Mouse (Mus musculus) intestine, postnatal 0 days (tissue): ENCODE data around the gene Cxcl15. TPM values are rescaled to one million over a fixed set of nuclear protein-coding genes. Genes with fewer than 3 reads are reported as not detected.
"Not testable (repeated sequence)": the region's sequence is repeated elsewhere in the genome, so short reads cannot be mapped to it uniquely, and the experiment has no call there.

Experiments
- ATAC-seq: fragments of 200-750 bp; cut with Nextera tagmentation; 2 replicates; pipeline ENCODE4 v1.8.0; 2017; ENCODE audit warnings: mild to moderate bottlenecking, moderate TSS enrichment, moderate library complexity
- H3K27ac ChIP-seq: fragments of 300-500 bp; sonication (generic); 2 replicates; pipeline ENCODE4 v1.5.1; 2014; ENCODE audit warnings: mild to moderate bottlenecking, low read depth, low read length, moderate library complexity
- H3K27me3 ChIP-seq: fragments of 300-500 bp; sonication (generic); replicated peaks from 2 replicates; pipeline ENCODE4 v1.6.1; 2014; ENCODE audit warnings: low read length, mixed read lengths; ENCODE audit not compliant: control insufficient read depth, insufficient read depth
- H3K36me3 ChIP-seq: fragments of 300-500 bp; sonication (generic); 2 replicates; pipeline ENCODE4 v1.6.1; 2014; ENCODE audit warnings: mild to moderate bottlenecking, moderate library complexity; ENCODE audit not compliant: control insufficient read depth, insufficient read depth
- H3K4me1 ChIP-seq: fragments of 300-500 bp; sonication (generic); replicated peaks from 2 replicates; pipeline ENCODE4 v1.6.1; 2014; ENCODE audit warnings: antibody characterized with exemption, low read length, mixed read lengths; ENCODE audit not compliant: control insufficient read depth, insufficient read depth
- H3K4me2 ChIP-seq: fragments of 300-500 bp; sonication (generic); replicated peaks from 2 replicates; pipeline ENCODE4 v1.6.1; 2014; ENCODE audit warnings: low read depth, mild to moderate bottlenecking, moderate library complexity
- H3K4me3 ChIP-seq: fragments of 300-500 bp; sonication (generic); 2 replicates; pipeline ENCODE4 v1.5.1; 2014; ENCODE audit warnings: low read depth, low read length
- H3K9ac ChIP-seq: fragments of 300-500 bp; sonication (generic); 2 replicates; pipeline ENCODE4 v1.6.1; 2014; ENCODE audit warnings: mild to moderate bottlenecking, low read depth, low read length
- H3K9me3 ChIP-seq: fragments of 300-500 bp; sonication (generic); 2 replicates; pipeline ENCODE4 v1.6.1; 2016; ENCODE audit warnings: mixed run types; ENCODE audit not compliant: control insufficient read depth
- CTCF ChIP-seq: sonication (generic); IDR thresholded peaks from 2 replicates; pipeline ENCODE4 v1.5.1; 2016; ENCODE audit warnings: low read depth, mild to moderate bottlenecking, control low read depth, antibody characterized with exemption, moderate library complexity
- WGBS: fragments of 180-500 bp; shearing (Covaris S2); extraction: QIAGEN DNeasy Blood & Tissue Kit; methylation state at CpG from one replicate; pipeline ENCODE4 v1.1.7; 2014; 5-methylcytosine and 5-hydroxymethylcytosine counted together
- polyA plus RNA-seq: library from polyadenylated mRNA; unstranded; fragments of >200 nt; fragmentation: Nextera tagmentation; extraction: Ambion mirVana; gene quantifications from 2 replicates; pipeline ENCODE4 v1.2.1, GENCODE M21; 2015

Gene Cxcl15
- polyA plus RNA-seq, 1 experiment from 2014 or later, result 0.56 TPM

- no peak for TF ChIP-seq CTCF
- 72% methylated on average over 11 of the region's 11 CpGs for WGBS
These were observed 4.8 kb upstream of the Cxcl15 start for GRCm38 (mm10) chr5:90789306-90790073.

GRCm38 (mm10) chr5:90790074-90790502 lies 4.2 kb upstream of the Cxcl15 start:
- Histone ChIP-seq H3K27ac (no peak overlapping the region), H3K4me2 (no peak overlapping the region), H3K4me3 (no peak overlapping the region), H3K27me3 (no peaks in the 10 kb centered on the region), H3K9me3 (no peaks in the 10 kb centered on the region), H3K9ac (no peak overlapping the region), H3K36me3 (no peaks in the 10 kb centered on the region), H3K4me1 (no peaks in the 10 kb centered on the region; the same call in 1 of the 2 replicates)
- no peak for TF ChIP-seq CTCF
- no peak for ATAC-seq
- 47% methylated on average over 8 of the region's 8 CpGs for WGBS

More at GRCm38 (mm10) chr5:90789306-90790073, 4.8 kb upstream of the Cxcl15 start:
- ATAC-seq, result no peak
- no peak overlapping the region for H3K4me2 ChIP-seq
- no peaks in the 10 kb centered on the region for H3K36me3 ChIP-seq
- no peak overlapping the region for H3K4me3 ChIP-seq
- no peaks in the 10 kb centered on the region for H3K27me3 ChIP-seq
- no peaks in the 10 kb centered on the region for H3K9me3 ChIP-seq
- no peak overlapping the region for H3K9ac ChIP-seq
- H3K4me1 ChIP-seq, result no peaks in the 10 kb centered on the region; the same call in 1 of the 2 replicates
- H3K27ac ChIP-seq, result no peak overlapping the region

- H3K4me3 ChIP-seq, H3K27ac ChIP-seq, H3K36me3 ChIP-seq, H3K4me1 ChIP-seq, H3K27me3 ChIP-seq, ATAC-seq, H3K4me2 ChIP-seq, H3K9me3 ChIP-seq, H3K9ac ChIP-seq: not testable (repeated sequence)
- WGBS, result 92% methylated on average over 2 of the region's 2 CpGs
These were observed 1.1 kb downstream of the Cxcl15 start for GRCm38 (mm10) chr5:90795392-90795791.

- no peak for TF ChIP-seq CTCF
These were observed 10.2 kb downstream of the Cxcl15 start for GRCm38 (mm10) chr5:90804574-90804973.

GRCm38 (mm10) chr5:90806050-90806449 lies 11.7 kb downstream of the Cxcl15 start:
- H3K36me3 ChIP-seq, result no peaks in the 10 kb centered on the region
- H3K9me3 ChIP-seq, result no peaks in the 10 kb centered on the region
- H3K4me1 ChIP-seq, result no peaks in the 10 kb centered on the region
- no peak for TF ChIP-seq CTCF
- H3K4me3 ChIP-seq, result no peak overlapping the region
- H3K27me3 ChIP-seq, result no peaks in the 10 kb centered on the region
- ATAC-seq, result no peak
- H3K9ac ChIP-seq, result no peak overlapping the region
- H3K4me2 ChIP-seq, result no peak overlapping the region
- no peak overlapping the region for H3K27ac ChIP-seq

More at GRCm38 (mm10) chr5:90804574-90804973, 10.2 kb downstream of the Cxcl15 start:
- ATAC-seq, result no peak
- no peaks in the 10 kb centered on the region for H3K9me3 ChIP-seq
- no peaks in the 10 kb centered on the region for H3K36me3 ChIP-seq
- H3K4me1 ChIP-seq, result no peaks in the 10 kb centered on the region
- H3K4me2 ChIP-seq, result no peak overlapping the region
- no peak overlapping the region for H3K4me3 ChIP-seq
- no peak overlapping the region for H3K27ac ChIP-seq
- no peaks in the 10 kb centered on the region for H3K27me3 ChIP-seq
- no peak overlapping the region for H3K9ac ChIP-seq

- H3K4me3 ChIP-seq, result no peak overlapping the region
These were observed 13.0 kb downstream of the Cxcl15 start for GRCm38 (mm10) chr5:90807176-90807950.

More at GRCm38 (mm10) chr5:90807176-90807950, 13.0 kb downstream of the Cxcl15 start:
- Histone ChIP-seq H3K27ac (no peak overlapping the region), H3K9me3 (no peaks in the 10 kb centered on the region), H3K4me2 (no peak overlapping the region), H3K9ac (no peak overlapping the region), H3K27me3 (no peaks in the 10 kb centered on the region), H3K36me3 (no peaks in the 10 kb centered on the region), H3K4me1 (no peaks in the 10 kb centered on the region)
- WGBS, result 72% methylated on average over 3 of the region's 3 CpGs
- TF ChIP-seq CTCF, result no peak
- ATAC-seq, result no peak
